Mouse (Mus musculus) stomach, embryonic 14.5 days (tissue): Measurements from ENCODE around the gene 4933428G20Rik. TPM values are rescaled to one million over a fixed set of nuclear protein-coding genes. Genes with fewer than 3 reads are reported as not detected.

Source experiments
- ATAC-seq: fragments of 200-750 bp; cut with Nextera tagmentation; 2 replicates; pipeline ENCODE4 v1.8.0; 2017; ENCODE audit warnings: low read depth, moderate TSS enrichment; ENCODE audit not compliant: insufficient number of reproducible peaks, insufficient read depth, low FRiP score
- H3K27ac ChIP-seq: fragments of 300-500 bp; sonication (generic); 2 replicates; pipeline ENCODE4 v1.5.1; 2014; ENCODE audit warnings: mild to moderate bottlenecking, low read length, moderate library complexity, mixed read lengths
- H3K27me3 ChIP-seq: fragments of 300-500 bp; sonication (generic); 2 replicates; pipeline ENCODE4 v1.6.1; 2014; ENCODE audit warnings: low read length, control low read depth, mixed read lengths; ENCODE audit not compliant: control insufficient read depth, insufficient read depth
- H3K36me3 ChIP-seq: fragments of 300-500 bp; sonication (generic); 2 replicates; pipeline ENCODE4 v1.6.1; 2014; ENCODE audit warnings: mild to moderate bottlenecking, control low read depth, low read length, moderate library complexity, mixed read lengths; ENCODE audit not compliant: control insufficient read depth, insufficient read depth
- H3K4me1 ChIP-seq: fragments of 300-500 bp; sonication (generic); 2 replicates; pipeline ENCODE4 v1.6.1; 2014; ENCODE audit warnings: low read length, control low read depth, mixed read lengths; ENCODE audit not compliant: control insufficient read depth, insufficient read depth
- H3K4me2 ChIP-seq: fragments of 300-500 bp; sonication (generic); replicated peaks from 2 replicates; pipeline ENCODE4 v1.6.1; 2014; ENCODE audit warnings: low read depth, low read length, control low read depth
- H3K4me3 ChIP-seq: fragments of 300-500 bp; sonication (generic); 2 replicates; pipeline ENCODE4 v1.5.1; 2014; ENCODE audit warnings: low read depth, low read length, control low read depth
- H3K9ac ChIP-seq: fragments of 300-500 bp; sonication (generic); replicated peaks from 2 replicates; pipeline ENCODE4 v1.6.1; 2014; ENCODE audit warnings: low read depth, mild to moderate bottlenecking, control low read depth, low read length, moderate library complexity, mixed read lengths
- H3K9me3 ChIP-seq: fragments of 300-500 bp; sonication (generic); 2 replicates; pipeline ENCODE4 v1.6.1; 2016; ENCODE audit warnings: low read depth, low read length, control low read depth; ENCODE audit not compliant: control insufficient read depth
- WGBS: fragments of 180-500 bp; shearing (Covaris S2); extraction: QIAGEN DNeasy Blood & Tissue Kit; methylation state at CpG from one replicate; pipeline ENCODE4 v1.1.7; 2014; 5-methylcytosine and 5-hydroxymethylcytosine counted together
- polyA plus RNA-seq: library from polyadenylated mRNA; unstranded; fragments of >200 nt; fragmentation: Nextera tagmentation; extraction: Ambion mirVana; gene quantifications from 2 replicates; pipeline ENCODE4 v1.2.1, GENCODE M21; 2014

4933428G20Rik gene
- polyA plus RNA-seq, 1 experiment from 2014 or later, result 0.35 TPM

- no peak for ATAC-seq
- Histone ChIP-seq H3K4me3 (no peak overlapping the region), H3K9me3 (no peaks in the 10 kb centered on the region), H3K4me1 (no peaks in the 10 kb centered on the region), H3K4me2 (no peak overlapping the region), H3K27me3 (no peaks in the 10 kb centered on the region), H3K27ac (no peak overlapping the region), H3K36me3 (peaks cover 50% of the 10 kb centered on the region), H3K9ac (no peak overlapping the region)
- WGBS, result 82% methylated on average over 8 of the region's 8 CpGs
Measured at GRCm38 (mm10) chr11:97485661-97486060, 14.5 kb downstream of the 4933428G20Rik start.

DNA sequence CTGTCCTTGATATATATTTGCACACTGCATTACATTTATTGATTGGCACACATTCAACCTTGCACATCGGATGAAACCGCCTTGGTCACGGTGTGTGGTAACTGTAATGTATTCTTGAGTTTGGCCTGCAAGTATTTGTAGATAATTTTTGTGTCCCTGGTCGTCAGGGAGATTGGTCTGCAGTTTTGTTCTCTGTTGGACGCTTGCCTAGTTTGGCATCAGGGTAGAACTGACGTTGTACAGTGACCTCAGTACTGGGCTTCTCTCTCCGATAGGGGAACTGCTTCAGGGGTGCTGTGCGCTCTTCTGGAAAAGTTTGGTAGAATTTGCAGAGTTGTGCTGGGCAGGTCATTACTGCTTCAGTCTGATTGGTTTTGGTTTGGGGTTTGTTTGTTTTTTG, 20.3 kb downstream of the 4933428G20Rik start:
- Histone ChIP-seq H3K27me3 (no peaks in the 10 kb centered on the region), H3K36me3 (peaks cover 58% of the 10 kb centered on the region)

DNA sequence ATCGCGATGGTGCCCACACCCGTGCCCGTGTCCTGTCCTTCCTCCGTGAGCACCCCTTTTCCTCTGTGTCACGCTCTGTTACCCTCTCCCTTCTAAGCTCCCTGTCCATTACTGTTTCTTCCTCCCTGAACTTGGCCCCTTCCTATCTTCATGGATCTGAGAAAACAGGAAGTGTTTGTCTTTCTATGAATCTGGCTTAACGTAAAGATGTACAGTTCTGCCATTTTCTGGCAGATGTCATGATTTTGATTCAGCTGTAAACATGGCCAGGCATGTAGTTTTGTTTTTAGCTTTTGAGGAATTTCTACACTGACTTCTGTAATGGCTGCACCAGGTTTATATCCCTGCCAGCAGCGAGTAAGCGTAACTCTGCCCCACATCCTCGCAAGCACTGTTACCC, 21.1 kb downstream of the 4933428G20Rik start:
- no peaks in the 10 kb centered on the region for H3K9me3 ChIP-seq
- no peaks in the 10 kb centered on the region for H3K27me3 ChIP-seq
- no peak overlapping the region for H3K9ac ChIP-seq
- 87% methylated on average over 10 of the region's 10 CpGs for WGBS
- no peaks in the 10 kb centered on the region for H3K4me1 ChIP-seq
- ATAC-seq, result no peak
- no peak overlapping the region for H3K4me3 ChIP-seq
- peaks cover 59% of the 10 kb centered on the region for H3K36me3 ChIP-seq
- H3K27ac ChIP-seq, result no peak overlapping the region
- no peak overlapping the region for H3K4me2 ChIP-seq

More for the DNA sequence above, 20.3 kb downstream of the 4933428G20Rik start:
- Histone ChIP-seq H3K4me3 (no peak overlapping the region), H3K9ac (no peak overlapping the region), H3K27ac (no peak overlapping the region), H3K4me2 (no peak overlapping the region), H3K9me3 (no peaks in the 10 kb centered on the region), H3K4me1 (no peaks in the 10 kb centered on the region)
- WGBS, result 80% methylated on average over 8 of the region's 8 CpGs
- no peak for ATAC-seq

DNA sequence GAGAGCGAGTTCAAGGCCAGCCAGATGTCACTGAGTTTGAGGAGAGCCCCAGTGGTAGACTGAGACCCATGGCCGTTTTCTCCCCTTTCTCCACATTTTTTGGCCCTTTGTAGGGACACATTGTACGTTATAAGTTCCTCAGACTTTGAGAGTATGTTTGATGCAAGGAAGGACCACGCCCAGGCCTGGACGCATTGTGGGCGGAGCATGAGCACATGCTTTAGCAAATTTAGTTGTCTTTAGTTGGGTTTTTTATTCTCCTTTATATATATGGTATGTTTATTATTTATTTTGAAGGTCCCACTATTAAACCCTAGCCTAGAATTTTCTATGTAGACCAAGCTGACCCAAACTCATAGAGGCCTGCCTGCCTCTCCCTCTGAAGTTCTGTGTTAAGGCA, 21.8 kb downstream of the 4933428G20Rik start:
- Histone ChIP-seq H3K9me3 (no peaks in the 10 kb centered on the region), H3K36me3 (peaks cover 63% of the 10 kb centered on the region), H3K4me2 (no peak overlapping the region), H3K27ac (no peak overlapping the region), H3K4me1 (no peaks in the 10 kb centered on the region), H3K27me3 (no peaks in the 10 kb centered on the region), H3K9ac (no peak overlapping the region), H3K4me3 (no peak overlapping the region)
- WGBS, result 87% methylated on average over 6 of the region's 6 CpGs
- ATAC-seq, result no peak

DNA sequence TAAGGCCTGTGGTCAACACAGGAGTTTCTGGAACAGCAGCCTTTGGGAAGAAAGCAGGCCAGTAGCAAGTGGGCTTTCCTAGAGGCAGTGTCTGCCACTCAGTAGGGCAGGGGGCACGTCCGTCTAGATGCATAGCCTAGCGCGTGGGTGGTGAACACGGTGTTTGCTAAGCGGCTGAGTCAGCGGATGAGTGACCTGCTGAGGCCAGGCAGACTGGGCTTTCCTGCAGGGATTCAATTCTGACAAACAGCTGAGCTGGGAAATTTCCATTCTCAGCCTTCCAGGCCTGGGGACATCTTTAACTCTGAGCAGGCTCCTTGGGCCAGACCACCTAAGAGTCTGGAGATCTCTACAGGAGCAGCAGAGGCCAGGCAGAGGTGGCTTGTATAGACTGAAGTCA, 22.7 kb downstream of the 4933428G20Rik start:
- no peak overlapping the region for H3K9ac ChIP-seq

DNA sequence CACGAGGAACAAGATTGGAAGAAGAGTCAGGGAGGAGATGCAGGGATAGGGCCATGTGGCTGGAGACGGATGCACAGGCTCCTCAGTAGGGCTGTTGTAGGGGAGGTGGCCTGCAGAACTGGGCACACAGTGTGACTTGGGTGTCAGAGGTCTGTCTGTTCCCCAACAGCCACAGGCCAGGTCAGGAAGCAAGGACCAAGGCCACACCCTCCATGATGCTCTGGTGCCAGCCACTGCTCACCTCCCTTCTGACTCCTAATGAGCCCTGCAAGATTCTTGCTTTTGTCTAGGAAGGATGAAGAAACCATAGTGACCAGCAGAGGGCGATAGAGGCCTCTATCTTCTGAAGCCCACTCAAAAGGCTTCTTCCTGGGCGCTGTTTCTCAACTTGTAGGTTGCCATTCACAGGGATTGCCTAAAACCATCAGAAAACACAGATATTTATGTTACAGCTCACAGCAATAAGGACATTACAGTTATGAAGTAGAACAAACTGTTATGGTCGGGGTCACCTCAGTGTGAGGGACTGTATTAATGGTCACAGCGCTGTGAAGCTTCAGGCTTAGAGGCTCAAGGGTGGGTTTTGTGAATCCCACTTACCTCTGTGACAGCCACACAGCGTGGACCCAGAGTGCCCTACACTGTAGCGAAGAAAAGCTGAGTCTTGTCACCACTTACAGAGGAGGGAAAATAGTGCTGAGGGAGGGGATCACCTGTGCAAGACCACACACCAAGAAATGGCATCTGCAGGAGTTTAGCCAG, 23.6 kb downstream of the 4933428G20Rik start:
- Histone ChIP-seq H3K9ac (no peak overlapping the region), H3K9me3 (no peaks in the 10 kb centered on the region), H3K4me2 (no peak overlapping the region), H3K4me3 (no peak overlapping the region), H3K27me3 (no peaks in the 10 kb centered on the region), H3K4me1 (no peaks in the 10 kb centered on the region), H3K36me3 (peaks cover 50% of the 10 kb centered on the region), H3K27ac (no peak overlapping the region)
- 65% methylated on average over 8 of the region's 8 CpGs for WGBS
- ATAC-seq, result no peak; the same call in 1 of the 2 replicates

More for the DNA sequence above, 22.7 kb downstream of the 4933428G20Rik start:
- Histone ChIP-seq H3K4me2 (no peak overlapping the region), H3K4me3 (no peak overlapping the region), H3K27ac (no peak overlapping the region), H3K9me3 (no peaks in the 10 kb centered on the region), H3K27me3 (no peaks in the 10 kb centered on the region), H3K4me1 (no peaks in the 10 kb centered on the region), H3K36me3 (peaks cover 56% of the 10 kb centered on the region)
- ATAC-seq, result no peak
- WGBS, result 80% methylated on average over 7 of the region's 7 CpGs

DNA sequence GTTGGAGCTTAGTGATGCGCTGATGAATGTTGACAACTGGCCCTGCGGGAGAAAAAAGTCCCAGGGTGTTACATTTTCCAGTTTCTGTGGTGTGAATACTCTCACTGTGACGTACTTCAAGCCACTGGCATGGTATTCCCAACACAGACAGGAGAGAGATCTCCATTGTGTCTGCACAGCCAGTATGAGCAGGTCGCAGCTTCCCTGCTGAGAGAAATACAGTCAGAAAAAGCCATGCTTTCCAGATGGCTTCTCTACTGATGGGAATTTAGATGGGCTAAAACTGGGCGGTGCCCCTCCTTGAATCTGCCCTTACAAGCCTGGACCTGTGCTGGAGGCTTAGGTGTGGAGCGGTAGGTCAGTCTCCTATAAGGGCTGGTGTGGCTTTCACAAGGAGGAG, 28.9 kb downstream of the 4933428G20Rik start:
- ATAC-seq, result no peak
- H3K36me3 ChIP-seq, result peaks cover 69% of the 10 kb centered on the region
- no peaks in the 10 kb centered on the region for H3K27me3 ChIP-seq
- no peaks in the 10 kb centered on the region for H3K4me1 ChIP-seq
- H3K4me3 ChIP-seq, result no peak overlapping the region
- H3K9ac ChIP-seq, result no peak overlapping the region
- WGBS, result 82% methylated on average over 6 of the region's 6 CpGs
- H3K4me2 ChIP-seq, result no peak overlapping the region
- H3K27ac ChIP-seq, result no peak overlapping the region
- no peaks in the 10 kb centered on the region for H3K9me3 ChIP-seq

GRCm38 (mm10) chr11:97469828-97470227, 30.3 kb downstream of the 4933428G20Rik start:
- Histone ChIP-seq H3K4me1 (no peaks in the 10 kb centered on the region), H3K4me2 (no peak overlapping the region), H3K27ac (no peak overlapping the region), H3K9ac (no peak overlapping the region), H3K4me3 (no peak overlapping the region), H3K27me3 (no peaks in the 10 kb centered on the region), H3K9me3 (no peaks in the 10 kb centered on the region), H3K36me3 (peaks cover 65% of the 10 kb centered on the region)
- ATAC-seq, result no peak
- 96% methylated on average over 7 of the region's 7 CpGs for WGBS
